Mouse (Mus musculus) myocyte (in vitro differentiated cells): ENCODE data around the gene Krt10. TPM values are rescaled to one million over a fixed set of nuclear protein-coding genes. Genes with fewer than 3 reads are reported as not detected.

Experiments
- H3K27me3 ChIP-seq: one replicate; pipeline ENCODE4 v1.6.1; 2011; ENCODE audit not compliant: control insufficient read depth, insufficient read depth, insufficient read length
- H3K36me3 ChIP-seq: one replicate; pipeline ENCODE4 v1.6.1; 2011; ENCODE audit not compliant: control insufficient read depth, insufficient read depth
- H3K4me2 ChIP-seq: one replicate; pipeline ENCODE4 v1.6.1; 2011; ENCODE audit warnings: low read depth, control low read depth
- H3K4me3 ChIP-seq: one replicate; pipeline ENCODE4 v1.5.1; 2011; ENCODE audit warnings: mild to moderate bottlenecking, control low read depth, moderate library complexity
- H3K79me2 ChIP-seq: one replicate; pipeline ENCODE4 v1.6.1; 2011; ENCODE audit not compliant: control insufficient read depth, insufficient read depth
- H3ac ChIP-seq: one replicate; pipeline ENCODE4 v1.6.1; 2011; ENCODE audit not compliant: control insufficient read depth, insufficient read length
- CEBPB ChIP-seq: IDR thresholded peaks from 2 replicates; pipeline ENCODE4 v1.6.1; 2011; ENCODE audit warnings: mild to moderate bottlenecking, moderate library complexity; ENCODE audit not compliant: poor library complexity, insufficient read depth, severe bottlenecking
- E2F4 ChIP-seq: IDR thresholded peaks from one replicate; pipeline ENCODE4 v1.6.1; 2011; ENCODE audit warnings: mild to moderate bottlenecking, control low read depth, moderate library complexity; ENCODE audit not compliant: insufficient read depth
- MAX ChIP-seq: IDR thresholded peaks from one replicate; pipeline ENCODE4 v1.6.1; 2011; ENCODE audit warnings: low read depth, mild to moderate bottlenecking, control low read depth
- MYOD1 ChIP-seq, 3 experiments: IDR thresholded peaks; one replicate each; pipeline ENCODE4 v1.6.1; 2011; ENCODE audit warnings: control low read depth in 2 of 3, low read depth in 2 of 3, mild to moderate bottlenecking in 2 of 3, moderate library complexity in 1 of 3; ENCODE audit not compliant: insufficient read length in 2 of 3, control insufficient read depth in 1 of 3
- MYOG ChIP-seq, 3 experiments: IDR thresholded peaks; one replicate each; pipeline ENCODE4 v1.6.1; 2011; ENCODE audit warnings: control low read depth in 2 of 3, low read depth in 2 of 3, mild to moderate bottlenecking in 2 of 3; ENCODE audit not compliant: insufficient read length in 2 of 3, control insufficient read depth in 1 of 3, insufficient read depth in 1 of 3
- POLR2A ChIP-seq: IDR thresholded peaks from one replicate; pipeline ENCODE4 v1.6.1; 2011; ENCODE audit warnings: low read depth, mild to moderate bottlenecking, control low read depth, moderate library complexity; ENCODE audit not compliant: insufficient read length
- POLR2AphosphoS2 ChIP-seq: IDR thresholded peaks from one replicate; pipeline ENCODE4 v1.6.1; 2011; ENCODE audit warnings: low read depth, control low read depth; ENCODE audit not compliant: insufficient read length
- REST ChIP-seq: IDR thresholded peaks from one replicate; pipeline ENCODE4 v1.6.1; 2011; ENCODE audit warnings: mild to moderate bottlenecking, control low read depth, moderate library complexity; ENCODE audit not compliant: insufficient read depth, insufficient read length
- SRF ChIP-seq: IDR thresholded peaks from one replicate; pipeline ENCODE4 v1.6.1; 2011; ENCODE audit warnings: low read depth; ENCODE audit not compliant: control insufficient read depth, insufficient read length
- TCF12 ChIP-seq: IDR thresholded peaks from one replicate; pipeline ENCODE4 v1.6.1; 2011; ENCODE audit warnings: mild to moderate bottlenecking, control low read depth; ENCODE audit not compliant: poor library complexity, insufficient read depth, severe bottlenecking
- TCF3 ChIP-seq: IDR thresholded peaks from one replicate; pipeline ENCODE4 v1.6.1; 2011; ENCODE audit warnings: low read depth, control low read depth; ENCODE audit not compliant: insufficient read length
- USF1 ChIP-seq: IDR thresholded peaks from one replicate; pipeline ENCODE4 v1.6.1; 2011; ENCODE audit warnings: low read depth, mild to moderate bottlenecking, control low read depth, moderate library complexity
- polyA plus RNA-seq: library from polyadenylated mRNA; unstranded; fragments of >200 nt; fragmentation: generic; extraction: Trizol; gene quantifications from one replicate; pipeline ENCODE4 v1.2.1, GENCODE M21; 2012; ENCODE audit warnings: missing spikeins

Krt10 gene
- polyA plus RNA-seq, 1 experiment = 6.7 TPM

DNA sequence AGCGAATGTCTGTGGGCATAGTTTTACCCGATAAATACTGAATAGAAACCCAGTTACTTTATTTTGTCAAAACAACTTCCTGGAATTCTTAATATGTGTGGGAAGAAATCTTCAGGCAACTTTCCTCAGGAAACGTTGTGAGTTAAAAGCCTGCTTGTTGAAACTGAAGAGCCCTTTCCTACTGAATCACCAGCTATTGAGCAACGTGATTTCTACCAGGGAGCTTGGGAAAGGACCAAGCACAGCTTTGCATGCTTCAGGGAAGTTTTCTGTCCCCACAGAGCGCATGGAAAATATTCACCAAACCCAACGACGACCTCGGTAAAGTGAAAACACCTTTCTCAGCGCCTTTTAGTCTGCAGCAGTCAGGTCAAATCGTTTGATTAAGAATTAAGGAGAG lies 17.0 kb upstream of the Krt10 start:
- Histone ChIP-seq H3ac (no peak overlapping the region), H3K27me3 (peaks cover 29% of the 10 kb centered on the region), H3K4me3 (no peak overlapping the region), H3K79me2 (no peaks in the 10 kb centered on the region), H3K4me2 (no peak overlapping the region), H3K36me3 (no peaks in the 10 kb centered on the region)
- TF ChIP-seq CEBPB (no peak), SRF (no peak), MYOG (IDR thresholded peaks at IDR 0.05; ENCODE audit: control insufficient read depth in 1 of 3, insufficient read depth in 1 of 3, insufficient read length in 2 of 3, low read depth in 2 of 3) (no peak), REST (no peak), POLR2A (no peak), E2F4 (no peak), TCF12 (no peak), USF1 (no peak), POLR2AphosphoS2 (no peak), TCF3 (no peak), MAX (no peak), MYOD1 (IDR thresholded peaks at IDR 0.05; ENCODE audit: control insufficient read depth in 1 of 3, insufficient read length in 2 of 3, low read depth in 2 of 3) (no peak)

GRCm38 (mm10) chr11:99399956-99400549 lies 10.9 kb upstream of the Krt10 start:
- Histone ChIP-seq H3ac (no peak overlapping the region), H3K36me3 (no peaks in the 10 kb centered on the region), H3K4me3 (no peak overlapping the region), H3K4me2 (no peak overlapping the region), H3K27me3 (peaks cover 60% of the 10 kb centered on the region), H3K79me2 (no peaks in the 10 kb centered on the region)
- TF ChIP-seq TCF3 = no peak
- TF ChIP-seq MYOD1 (IDR thresholded peaks at IDR 0.05; ENCODE audit: control insufficient read depth in 1 of 3, insufficient read length in 2 of 3, low read depth in 2 of 3) = no peak
- TF ChIP-seq POLR2A = no peak
- no peak for TF ChIP-seq E2F4
- TF ChIP-seq CEBPB = no peak
- TF ChIP-seq TCF12 = no peak
- TF ChIP-seq MAX = no peak
- TF ChIP-seq SRF = no peak
- TF ChIP-seq REST = no peak
- TF ChIP-seq USF1 = no peak

GRCm38 (mm10) chr11:99398832-99399231 lies 9.7 kb upstream of the Krt10 start:
- TF ChIP-seq POLR2AphosphoS2 = no peak
- no peak for TF ChIP-seq USF1
- TF ChIP-seq CEBPB = no peak
- TF ChIP-seq REST = no peak
- no peak for TF ChIP-seq MAX
- TF ChIP-seq E2F4 = no peak
- TF ChIP-seq MYOG (IDR thresholded peaks at IDR 0.05; ENCODE audit: control insufficient read depth in 1 of 3, insufficient read depth in 1 of 3, insufficient read length in 2 of 3, low read depth in 2 of 3) = no peak
- no peak for TF ChIP-seq POLR2A
- no peak for TF ChIP-seq SRF
- no peak for TF ChIP-seq TCF3
- no peak for TF ChIP-seq MYOD1 (IDR thresholded peaks at IDR 0.05; ENCODE audit: control insufficient read depth in 1 of 3, insufficient read length in 2 of 3, low read depth in 2 of 3)
- TF ChIP-seq TCF12 = no peak
- H3ac ChIP-seq = no peak overlapping the region
- peaks cover 60% of the 10 kb centered on the region for H3K27me3 ChIP-seq
- H3K4me2 ChIP-seq = no peak overlapping the region
- no peak overlapping the region for H3K4me3 ChIP-seq
- H3K79me2 ChIP-seq = no peaks in the 10 kb centered on the region
- no peaks in the 10 kb centered on the region for H3K36me3 ChIP-seq

- H3K4me2 ChIP-seq = no peak overlapping the region
- H3K4me3 ChIP-seq = no peak overlapping the region
- H3ac ChIP-seq = no peak overlapping the region
- H3K79me2 ChIP-seq = no peaks in the 10 kb centered on the region
- no peaks in the 10 kb centered on the region for H3K36me3 ChIP-seq
- TF ChIP-seq SRF = no peak
- no peak for TF ChIP-seq USF1
- TF ChIP-seq TCF3 = no peak
- no peak for TF ChIP-seq POLR2AphosphoS2
- no peak for TF ChIP-seq MAX
- TF ChIP-seq POLR2A = no peak
- TF ChIP-seq TCF12 = no peak
- no peak for TF ChIP-seq E2F4
- TF ChIP-seq MYOG (IDR thresholded peaks at IDR 0.05; ENCODE audit: control insufficient read depth in 1 of 3, insufficient read depth in 1 of 3, insufficient read length in 2 of 3, low read depth in 2 of 3) = no peak
- no peak for TF ChIP-seq REST
- TF ChIP-seq MYOD1 (IDR thresholded peaks at IDR 0.05; ENCODE audit: control insufficient read depth in 1 of 3, insufficient read length in 2 of 3, low read depth in 2 of 3) = no peak
- TF ChIP-seq CEBPB = no peak
- peaks cover 55% of the 10 kb centered on the region for H3K27me3 ChIP-seq
Observed at GRCm38 (mm10) chr11:99398084-99398483, 8.9 kb upstream of the Krt10 start.
